Mouse (Mus musculus) CH12.LX (cell line): Measurements from ENCODE around the gene Kalrn. TPM values are rescaled to one million over a fixed set of nuclear protein-coding genes. Genes with fewer than 3 reads are reported as not detected.

Source experiments
- DNase-seq: peaks from one replicate; pipeline ENCODE4 v3.0.0-alpha.2; 2013; ENCODE audit errors: extremely low read depth
- H3K27ac ChIP-seq: 2 replicates; pipeline ENCODE4 v1.5.1; 2012; ENCODE audit warnings: low read depth, mild to moderate bottlenecking, control low read depth, moderate library complexity; ENCODE audit not compliant: insufficient read depth
- H3K27me3 ChIP-seq: replicated peaks from 2 replicates; pipeline ENCODE3; 2012; ENCODE audit warnings: inconsistent platforms
- H3K36me3 ChIP-seq, 2 experiments: replicated peaks in 1 of 2; 2 replicates each; pipeline versions ENCODE3 to v1.6.1; 2012; ENCODE audit warnings: inconsistent platforms in 1 of 2, low read length in 1 of 2, mild to moderate bottlenecking in 1 of 2, mixed read lengths in 1 of 2, moderate library complexity in 1 of 2; ENCODE audit not compliant: control insufficient read depth in 1 of 2, insufficient read depth in 1 of 2
- H3K4me1 ChIP-seq, 2 experiments: 2 replicates each; pipeline ENCODE4 v1.6.1; 2012; ENCODE audit warnings: inconsistent platforms in 1 of 2, moderate library complexity in 1 of 2; ENCODE audit not compliant: insufficient read depth in 2 of 2, control insufficient read depth in 1 of 2
- H3K4me2 ChIP-seq: 2 replicates; pipeline ENCODE4 v1.6.1; 2012; ENCODE audit warnings: low read depth, mild to moderate bottlenecking, control low read depth; ENCODE audit not compliant: poor library complexity, insufficient read depth, severe bottlenecking
- H3K4me3 ChIP-seq, 3 experiments: fragments of 150-350 bp in 1 of 3; sonication (generic) in 1 of 3; replicated peaks in 1 of 3; 2 replicates each; pipeline versions ENCODE3 to v1.5.1; 2011 to 2012; ENCODE audit warnings: low read depth in 2 of 3, low read length in 2 of 3, mild to moderate bottlenecking in 2 of 3, moderate library complexity in 2 of 3, control low read depth in 1 of 3, improper control_type of control experiment in 1 of 3, inconsistent platforms in 1 of 3, mixed read lengths in 1 of 3; ENCODE audit not compliant: poor library complexity in 1 of 3
- H3K79me2 ChIP-seq: replicated peaks from 2 replicates; pipeline ENCODE4 v1.6.1; 2012; ENCODE audit warnings: mild to moderate bottlenecking, moderate library complexity; ENCODE audit not compliant: control insufficient read depth, poor library complexity, insufficient read depth, severe bottlenecking; ENCODE audit errors: extremely low read depth
- H3K9ac ChIP-seq: 2 replicates; pipeline ENCODE4 v1.6.1; 2012; ENCODE audit warnings: low read depth, mild to moderate bottlenecking, control low read depth, moderate library complexity; ENCODE audit not compliant: insufficient read depth
- H3K9me3 ChIP-seq: replicated peaks from 2 replicates; pipeline ENCODE3; 2012; ENCODE audit warnings: low read length, inconsistent platforms, mixed read lengths
- BHLHE40 ChIP-seq: IDR thresholded peaks from 2 replicates; pipeline ENCODE4 v1.6.1; 2011; ENCODE audit warnings: mild to moderate bottlenecking, low read depth, low read length, improper control_type of control experiment
- CHD2 ChIP-seq: IDR thresholded peaks from 2 replicates; pipeline ENCODE4 v1.6.1; 2011; ENCODE audit warnings: low read length, improper control_type of control experiment
- ELF1 ChIP-seq: IDR thresholded peaks from 2 replicates; pipeline ENCODE4 v1.6.1; 2014; ENCODE audit warnings: low read depth, mild to moderate bottlenecking, inconsistent platforms, low read length, improper control_type of control experiment
- EP300 ChIP-seq: IDR thresholded peaks from 2 replicates; pipeline ENCODE4 v1.6.1; 2011; ENCODE audit warnings: low read length, improper control_type of control experiment
- GABPA ChIP-seq: IDR thresholded peaks from 2 replicates; pipeline ENCODE4 v1.6.1; 2012; ENCODE audit warnings: low read depth, low read length, improper control_type of control experiment, inconsistent platforms; ENCODE audit not compliant: insufficient replicate concordance
- HCFC1 ChIP-seq: IDR thresholded peaks from 2 replicates; pipeline ENCODE4 v1.6.1; 2012; ENCODE audit warnings: low read depth, mild to moderate bottlenecking, inconsistent platforms, low read length, improper control_type of control experiment
- JUND ChIP-seq: conservative IDR thresholded peaks from 2 replicates; pipeline ENCODE4 v1.6.1; 2011; ENCODE audit warnings: low read depth, low read length, improper control_type of control experiment
- MXI1 ChIP-seq: IDR thresholded peaks from 2 replicates; pipeline ENCODE4 v1.6.1; 2011; ENCODE audit warnings: mild to moderate bottlenecking, low read depth, low read length, improper control_type of control experiment
- PAX5 ChIP-seq: IDR thresholded peaks from 2 replicates; pipeline ENCODE4 v1.6.1; 2012; ENCODE audit warnings: low read length, inconsistent platforms, mixed read lengths
- RAD21 ChIP-seq: IDR thresholded peaks from 2 replicates; pipeline ENCODE4 v1.6.1; 2011; ENCODE audit warnings: low read depth, mild to moderate bottlenecking, low read length, improper control_type of control experiment, moderate library complexity
- RCOR1 ChIP-seq: conservative IDR thresholded peaks from 2 replicates; pipeline ENCODE4 v1.6.1; 2012; ENCODE audit warnings: low read depth, mild to moderate bottlenecking, inconsistent platforms, low read length, improper control_type of control experiment
- SIN3A ChIP-seq: IDR thresholded peaks from 2 replicates; pipeline ENCODE4 v1.6.1; 2012; ENCODE audit warnings: low read length, improper control_type of control experiment, inconsistent platforms
- TBP ChIP-seq: conservative IDR thresholded peaks from 2 replicates; pipeline ENCODE4 v1.6.1; 2011; ENCODE audit warnings: low read depth, low read length, improper control_type of control experiment
- TCF12 ChIP-seq: IDR thresholded peaks from 2 replicates; pipeline ENCODE4 v1.6.1; 2014; ENCODE audit warnings: low read depth, mild to moderate bottlenecking, inconsistent platforms, low read length, improper control_type of control experiment
- UBTF ChIP-seq: IDR thresholded peaks from 2 replicates; pipeline ENCODE4 v1.6.1; 2012; ENCODE audit warnings: low read depth, mild to moderate bottlenecking, inconsistent platforms, low read length, improper control_type of control experiment, moderate library complexity
- USF1 ChIP-seq: IDR thresholded peaks from 2 replicates; pipeline ENCODE4 v1.6.1; 2014; ENCODE audit warnings: low read depth, mild to moderate bottlenecking, inconsistent platforms, low read length, improper control_type of control experiment
- USF2 ChIP-seq: conservative IDR thresholded peaks from 2 replicates; pipeline ENCODE4 v1.6.1; 2011; ENCODE audit warnings: low read depth, low read length, improper control_type of control experiment
- ZC3H11A ChIP-seq: IDR thresholded peaks from 2 replicates; pipeline ENCODE4 v1.6.1; 2012; ENCODE audit warnings: low read depth, mild to moderate bottlenecking, inconsistent platforms, low read length, improper control_type of control experiment
- ZMIZ1 ChIP-seq: IDR thresholded peaks from 2 replicates; pipeline ENCODE4 v1.6.1; 2012; ENCODE audit warnings: low read depth, mild to moderate bottlenecking, inconsistent platforms, low read length, improper control_type of control experiment
- ZNF384 ChIP-seq: IDR thresholded peaks from 2 replicates; pipeline ENCODE4 v1.6.1; 2012; ENCODE audit warnings: low read depth, low read length, improper control_type of control experiment, inconsistent platforms
- dilution Hi-C: fragments of 300-500 bp; cut with MboI; formaldehyde crosslinking; loops from 2 replicates; pipeline ENCODE4 v1.14.3; 2020; ENCODE audit warnings: low sequenced_read_pairs; ENCODE audit not compliant: extremely low pct_unique_long_range_greater_than_20kb, extremely low pct_ligation_motif_present
- in situ Hi-C: fragments of 300-500 bp; cut with MboI; formaldehyde crosslinking; loops from 3 replicates; pipeline ENCODE4 v1.14.3; 2019; ENCODE audit warnings: low sequenced_read_pairs, low pct_ligation_motif_present, low pct_unique_long_range_greater_than_20kb, mixed read lengths
- polyA plus RNA-seq: library from polyadenylated mRNA; unstranded; fragments of >175 nt; gene quantifications from 2 replicates; pipeline ENCODE4 v1.2.1, GENCODE M21; 2012; ENCODE audit warnings: low read depth; ENCODE audit not compliant: insufficient read length
- total RNA-seq, 2 experiments: library from RNA; depleted of rRNA; stranded (reverse); fragments of 300-350 nt in 1 of 2; fragments of >200 nt in 1 of 2; gene quantifications; 2 replicates each; pipeline ENCODE4 v1.2.3; 2012 to 2014

The Kalrn gene
- total and polyA plus RNA-seq, 3 experiments, result 0.08 to 0.09 TPM; not detected in 1

DNA sequence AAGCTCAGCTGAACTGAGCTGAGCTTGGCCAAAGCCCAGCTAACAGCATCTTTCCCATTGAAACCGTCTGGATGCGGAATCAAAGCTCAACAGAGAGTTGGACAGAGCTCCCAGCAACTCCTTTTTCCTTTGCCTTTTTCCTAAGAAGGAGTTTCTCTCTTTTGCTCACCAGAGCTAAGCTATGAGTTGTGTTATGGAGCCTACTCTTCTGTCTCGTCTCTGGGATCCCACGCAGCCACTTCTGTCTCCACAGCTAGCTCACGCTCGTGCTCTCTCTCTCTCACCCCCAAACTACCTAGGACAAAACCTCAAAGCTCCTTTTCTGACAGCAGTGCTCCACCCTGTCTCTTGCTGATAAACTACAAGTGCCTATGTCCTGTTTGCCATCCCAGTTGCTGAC, 4.5 kb downstream of the Kalrn start:
- peaks cover 20% of the 10 kb centered on the region for H3K9me3 ChIP-seq
- no peaks in the 10 kb centered on the region for H3K79me2 ChIP-seq
- peaks cover 76% of the 10 kb centered on the region for H3K27me3 ChIP-seq
- in situ Hi-C loops, result no loop called here
- TF ChIP-seq BHLHE40, result no peak
- no peak for TF ChIP-seq USF1
- no peak for TF ChIP-seq TBP
- TF ChIP-seq SIN3A, result no peak
- TF ChIP-seq UBTF, result no peak
- TF ChIP-seq PAX5, result no peak
- TF ChIP-seq MXI1, result no peak
- no peak for TF ChIP-seq CHD2
- TF ChIP-seq RCOR1, result no peak
- TF ChIP-seq EP300, result no peak
- no peak for TF ChIP-seq ZNF384
- no peak for TF ChIP-seq ZMIZ1
- TF ChIP-seq ELF1, result no peak
- TF ChIP-seq HCFC1, result no peak
- TF ChIP-seq TCF12, result no peak
- TF ChIP-seq RAD21, result no peak
- no peak for TF ChIP-seq USF2
- TF ChIP-seq JUND, result no peak
- TF ChIP-seq, all 38 proteins: peak for 0
- DNase-seq, result no peak
- H3K4me3 ChIP-seq, result no peak overlapping the region
- H3K36me3 ChIP-seq, result no peaks in the 10 kb centered on the region
- dilution Hi-C loops, result no loop called here
- H3K4me1 ChIP-seq, result no peaks in the 10 kb centered on the region
- H3K9ac ChIP-seq, result no peak overlapping the region
- no peak overlapping the region for H3K27ac ChIP-seq
- no peak overlapping the region for H3K4me2 ChIP-seq

DNA sequence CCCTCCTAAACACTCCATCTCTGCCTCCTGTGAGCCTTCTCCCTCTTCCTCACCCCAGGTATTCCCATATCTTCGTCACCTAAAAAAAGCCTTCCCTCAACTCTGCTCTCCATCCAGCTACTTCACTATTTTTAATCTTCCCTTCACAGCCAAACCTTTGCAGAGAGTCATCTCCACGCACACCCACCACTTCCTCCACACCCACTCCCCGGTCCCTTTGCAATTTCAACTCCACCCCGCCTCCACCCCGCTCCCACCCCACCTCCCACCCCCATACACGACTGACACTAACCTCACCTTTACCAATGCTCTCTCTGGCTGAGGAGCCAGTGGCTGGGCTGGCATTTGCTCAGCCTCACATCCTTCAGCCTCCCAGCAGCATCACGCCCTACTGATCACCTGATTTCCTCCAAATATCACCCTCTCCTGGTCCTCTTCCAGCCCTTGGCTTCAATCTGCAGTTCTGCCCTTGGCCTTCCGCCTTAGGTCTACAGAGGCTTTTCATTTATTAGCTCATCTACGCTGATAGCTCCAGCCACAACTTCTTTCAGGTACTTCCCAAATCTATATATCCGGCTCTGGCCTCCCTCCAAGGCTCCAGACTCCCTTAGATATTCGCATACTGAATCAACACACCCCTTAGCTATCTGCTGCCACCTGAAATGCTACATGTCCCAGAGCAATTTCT, 9.6 kb downstream of the Kalrn start:
- in situ Hi-C loops (no loop called here), dilution Hi-C loops (no loop called here)
- TF ChIP-seq USF1 (no peak), GABPA (no peak), MXI1 (no peak), ZC3H11A (no peak), USF2 (no peak), ZMIZ1 (no peak), SIN3A (no peak), CHD2 (no peak), ZNF384 (no peak), EP300 (no peak)
- Histone ChIP-seq H3K36me3 (no peaks in the 10 kb centered on the region), H3K27me3 (peaks cover 96% of the 10 kb centered on the region), H3K9me3 (peaks cover 2% of the 10 kb centered on the region), H3K27ac (no peak overlapping the region), H3K79me2 (no peaks in the 10 kb centered on the region), H3K4me2 (no peak overlapping the region), H3K9ac (no peak overlapping the region), H3K4me3 (no peak overlapping the region), H3K4me1 (no peaks in the 10 kb centered on the region)
- no peak for DNase-seq
